Mouse (Mus musculus) kidney, adult 2 months (tissue): ENCODE measurements around the gene Anp32a. TPM values are rescaled to one million over a fixed set of nuclear protein-coding genes. Genes with fewer than 3 reads are reported as not detected.

Source experiments
- DNase-seq: peaks from one replicate; pipeline ENCODE4 v3.0.0; 2021
- H3K27ac ChIP-seq: fragments of 200-500 bp; 2 replicates; pipeline ENCODE4 v1.5.1; 2012; ENCODE audit warnings: low read depth, low read length, control low read depth, inconsistent platforms; ENCODE audit not compliant: insufficient read depth
- H3K27me3 ChIP-seq: fragments of 200-500 bp; replicated peaks from 2 replicates; pipeline ENCODE4 v1.6.1; 2012; ENCODE audit warnings: mild to moderate bottlenecking, moderate library complexity, low read length, inconsistent platforms; ENCODE audit not compliant: control insufficient read depth, insufficient read depth
- H3K36me3 ChIP-seq: fragments of 200-500 bp; 2 replicates; pipeline ENCODE4 v1.6.1; 2012; ENCODE audit warnings: mild to moderate bottlenecking, moderate library complexity, low read length, inconsistent platforms; ENCODE audit not compliant: control insufficient read depth, insufficient read depth
- H3K4me1 ChIP-seq: fragments of 200-500 bp; 2 replicates; pipeline ENCODE4 v1.6.1; 2011; ENCODE audit warnings: low read length; ENCODE audit not compliant: control insufficient read depth, insufficient read depth
- H3K4me3 ChIP-seq: fragments of 200-500 bp; 2 replicates; pipeline ENCODE4 v1.5.1; 2011; ENCODE audit warnings: mild to moderate bottlenecking, low read depth, low read length, control low read depth; ENCODE audit not compliant: insufficient read depth
- CTCF ChIP-seq: fragments of 200-500 bp; conservative IDR thresholded peaks from 2 replicates; pipeline ENCODE4 v1.5.1; 2011; ENCODE audit warnings: low read depth, mild to moderate bottlenecking, control low read depth, low read length, moderate library complexity, mixed read lengths; ENCODE audit not compliant: insufficient read depth, insufficient read length
- POLR2A ChIP-seq: fragments of 200-500 bp; IDR thresholded peaks from one replicate; pipeline ENCODE4 v1.6.1; 2011; ENCODE audit warnings: low read depth, low read length, control low read depth
- WGBS: fragments of 180-500 bp; shearing (Covaris S2); methylation state at CpG from one replicate; pipeline ENCODE4 v1.1.7; 2018; 5-methylcytosine and 5-hydroxymethylcytosine counted together
- polyA plus RNA-seq: library from polyadenylated mRNA; depleted of rRNA; stranded (reverse); fragments of >200 nt; gene quantifications from 2 replicates; pipeline ENCODE4 v1.2.3, GENCODE M21; 2012; rRNA removed

The Anp32a gene
- 32.0 and 61.3 TPM in 2 replicates for polyA plus RNA-seq

DNA sequence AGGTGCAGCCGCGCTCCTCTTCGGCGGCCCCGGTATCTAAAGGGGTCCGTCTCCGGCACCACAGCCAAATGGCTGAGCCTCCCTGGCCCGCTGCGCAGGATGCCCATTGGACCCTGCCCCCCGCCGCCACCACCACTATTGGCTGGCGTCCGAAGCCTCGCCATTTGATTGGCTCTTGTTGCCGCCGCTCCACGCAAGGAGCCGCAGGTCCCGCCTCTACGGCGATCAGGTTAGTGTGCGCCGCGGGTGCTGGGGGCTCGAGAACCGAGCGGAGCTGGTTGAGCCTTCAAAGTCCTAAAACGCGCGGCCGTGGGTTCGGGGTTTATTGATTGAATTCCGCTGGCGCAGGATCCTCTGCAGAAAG is at the start of gene Anp32a:
Gene Anp32a, plus strand, starts transcription at position 171 of the 364 bp plus-strand sequence.
- Histone ChIP-seq H3K27ac (peak within 1 kb of the TSS; percentile 94), H3K36me3 (no peaks in the 10 kb centered on the region), H3K27me3 (no peaks in the 10 kb centered on the region), H3K4me1 (peaks cover 7% of the 10 kb centered on the region; the same call in 1 of the 2 replicates), H3K4me3 (peak within 1 kb of the TSS; percentile 92)
- DNase-seq = peak; percentile 99
- under 1% methylated on average over 34 of the region's 34 CpGs for WGBS
- TF ChIP-seq CTCF = no peak
- TF ChIP-seq POLR2A = peak; percentile 7

DNA sequence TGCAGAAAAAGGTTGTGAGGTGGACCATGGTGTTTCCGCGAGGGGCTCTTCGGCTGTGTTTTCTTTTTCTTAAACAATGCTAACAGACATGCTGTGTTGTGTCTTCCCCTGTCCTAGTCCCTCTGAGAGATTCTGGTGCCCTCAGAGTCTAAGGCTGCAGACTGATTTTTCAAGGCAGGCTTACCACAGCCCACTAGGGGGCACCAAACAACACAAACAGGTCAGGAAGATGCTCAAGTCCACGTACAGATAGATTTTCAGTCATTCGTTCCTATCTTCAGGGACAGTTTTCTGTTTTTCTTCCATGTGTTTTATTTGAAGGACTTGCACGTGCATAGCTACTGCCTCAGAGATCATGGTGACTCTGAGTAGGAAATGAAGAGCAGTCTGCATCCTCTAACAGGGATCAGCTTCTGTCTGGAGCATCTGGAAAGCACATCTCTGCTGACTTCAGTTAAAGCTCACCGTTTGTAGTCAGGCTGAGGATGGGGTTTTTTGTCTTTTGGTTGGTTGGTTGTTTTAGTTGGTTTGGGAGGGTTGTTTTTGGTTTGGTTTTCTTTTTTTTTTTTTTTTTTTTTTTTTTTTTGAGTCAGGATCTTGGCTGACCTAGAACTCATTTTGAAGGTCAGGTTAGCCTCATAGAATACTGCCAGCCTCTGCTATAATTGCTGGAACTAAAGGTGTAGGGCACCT is 45.9 kb upstream of the Anp32a start:
- no peak overlapping the region for H3K27ac ChIP-seq
- TF ChIP-seq POLR2A = no peak
- peak; percentile 92 for TF ChIP-seq CTCF
- H3K36me3 ChIP-seq = no peaks in the 10 kb centered on the region
- H3K4me3 ChIP-seq = no peak overlapping the region
- H3K4me1 ChIP-seq = no peaks in the 10 kb centered on the region; the same call in 1 of the 2 replicates
- DNase-seq = peak; percentile 82
- H3K27me3 ChIP-seq = no peaks in the 10 kb centered on the region
- 29% methylated on average over 7 of the region's 7 CpGs for WGBS

DNA sequence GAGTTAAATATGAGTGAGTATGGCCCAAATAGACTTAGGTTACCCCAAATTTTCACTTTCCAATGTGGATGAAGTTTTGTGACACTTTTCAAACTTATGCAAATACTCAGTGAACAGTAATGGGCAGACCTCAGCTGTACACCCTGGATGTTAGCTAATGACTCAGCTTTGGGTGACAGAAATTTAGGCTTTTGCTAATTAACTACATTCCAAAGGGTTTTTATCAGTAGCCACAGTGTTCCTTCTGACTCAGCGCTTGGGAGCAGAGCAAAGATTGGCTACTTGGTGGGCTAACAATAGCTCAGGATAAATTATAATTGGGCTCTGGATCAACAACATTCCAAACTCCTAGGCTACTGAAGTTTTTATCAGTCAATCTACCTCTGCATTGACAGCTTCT is 44.2 kb upstream of the Anp32a start:
- Histone ChIP-seq H3K27ac (no peak overlapping the region), H3K36me3 (no peaks in the 10 kb centered on the region), H3K4me3 (no peak overlapping the region), H3K4me1 (no peaks in the 10 kb centered on the region; the same call in 1 of the 2 replicates), H3K27me3 (no peaks in the 10 kb centered on the region)
- WGBS = 87% methylated on average over 1 of the region's 1 CpGs
- DNase-seq = no peak
- TF ChIP-seq CTCF (no peak), POLR2A (no peak)

DNA sequence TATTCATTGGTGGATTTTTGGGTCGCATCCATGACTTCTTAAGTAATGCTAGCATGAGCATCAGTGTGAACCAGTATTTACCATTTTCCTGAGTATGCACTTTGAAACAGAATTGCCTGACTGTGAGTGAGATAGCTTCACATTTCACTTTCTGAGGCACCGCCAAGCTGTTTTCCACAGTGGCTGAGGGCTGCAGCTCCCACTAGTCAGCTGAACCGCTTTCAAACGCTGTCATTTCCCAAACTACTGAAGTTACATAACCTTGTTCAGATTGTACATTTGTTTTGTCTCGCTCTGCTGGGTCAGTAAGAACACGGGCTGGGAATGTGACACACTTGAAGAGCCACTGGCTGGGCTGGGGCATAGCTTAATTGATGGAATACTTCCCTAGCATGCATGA is 25.5 kb upstream of the Anp32a start:
- TF ChIP-seq POLR2A = no peak
- no peak for TF ChIP-seq CTCF
- H3K27ac ChIP-seq = no peak overlapping the region
- no peaks in the 10 kb centered on the region for H3K36me3 ChIP-seq

DNA sequence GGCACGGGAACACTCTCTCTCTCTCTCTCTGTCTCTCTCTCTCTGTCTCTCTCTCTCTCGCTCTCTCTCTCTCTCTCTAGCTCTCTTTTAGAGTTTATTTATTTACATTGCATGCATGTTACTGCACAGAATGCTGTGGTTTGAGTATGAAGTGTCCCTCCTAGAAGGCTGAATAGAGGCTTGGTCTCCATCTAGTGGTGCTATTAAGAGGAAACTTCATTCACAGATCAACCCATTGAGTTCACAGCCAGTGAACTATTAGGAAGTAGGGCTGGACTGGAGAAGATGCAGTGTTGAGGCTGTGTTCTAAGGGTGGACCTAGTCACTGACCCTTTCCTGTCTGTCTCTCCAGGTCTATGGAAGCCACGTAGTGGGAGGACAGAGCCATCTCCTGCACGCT is 22.4 kb upstream of the Anp32a start:
- H3K27ac ChIP-seq = no peak overlapping the region
- 81% methylated on average over 4 of the region's 4 CpGs for WGBS
- no peak for DNase-seq
- no peaks in the 10 kb centered on the region for H3K36me3 ChIP-seq
- no peak overlapping the region for H3K4me3 ChIP-seq
- TF ChIP-seq POLR2A (no peak), CTCF (no peak)
- no peaks in the 10 kb centered on the region for H3K4me1 ChIP-seq
- H3K27me3 ChIP-seq = no peaks in the 10 kb centered on the region

More for the DNA sequence above, 25.5 kb upstream of the Anp32a start:
- Histone ChIP-seq H3K4me3 (no peak overlapping the region), H3K27me3 (no peaks in the 10 kb centered on the region), H3K4me1 (no peaks in the 10 kb centered on the region)
- 64% methylated on average over 6 of the region's 6 CpGs for WGBS
- peak; percentile 21 for DNase-seq

DNA sequence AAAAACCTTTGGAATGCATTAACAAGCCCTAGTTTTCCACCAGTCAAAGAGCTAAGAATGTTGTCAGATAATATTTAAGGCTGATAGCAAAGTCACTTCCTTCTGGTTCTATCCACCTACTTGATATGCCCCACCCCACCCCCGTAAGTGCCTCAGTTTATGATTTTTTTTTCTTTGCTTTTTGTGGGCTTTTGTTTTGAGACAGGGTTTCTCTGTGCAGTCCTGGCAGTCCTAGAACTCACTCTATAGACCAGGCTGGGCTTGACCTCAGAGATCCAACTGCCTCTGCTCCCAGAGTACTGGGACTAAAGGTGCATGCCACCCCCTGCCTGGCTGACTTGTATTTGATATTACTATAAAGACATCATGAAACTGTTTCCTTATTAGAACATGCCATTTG is 17.3 kb upstream of the Anp32a start:
- Histone ChIP-seq H3K27ac (no peak overlapping the region), H3K4me3 (no peak overlapping the region), H3K27me3 (no peaks in the 10 kb centered on the region), H3K4me1 (no peaks in the 10 kb centered on the region), H3K36me3 (no peaks in the 10 kb centered on the region)
- no peak for DNase-seq
- WGBS = 76% methylated on average over 1 of the region's 1 CpGs
- TF ChIP-seq POLR2A (no peak), CTCF (no peak)

DNA sequence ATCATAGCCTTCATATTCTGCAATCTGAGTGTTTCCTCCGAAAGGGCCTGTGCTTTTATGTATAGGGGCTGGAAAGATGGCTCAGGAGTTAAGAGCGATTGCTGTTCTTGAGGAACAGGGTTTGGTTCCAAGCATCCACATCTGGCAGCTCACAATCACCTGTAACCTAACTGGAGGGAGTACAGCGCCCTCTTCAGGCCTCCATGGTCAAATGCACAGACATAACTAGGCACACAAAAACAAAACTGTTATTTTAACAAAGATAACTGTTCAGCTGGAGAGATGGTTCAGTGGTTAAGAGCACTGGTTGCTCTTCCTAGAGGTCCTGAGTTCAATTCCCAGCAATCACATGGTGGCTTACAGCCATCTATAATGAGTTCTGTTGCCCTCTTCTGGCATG is 15.1 kb upstream of the Anp32a start:
- no peaks in the 10 kb centered on the region for H3K27me3 ChIP-seq
- 83% methylated on average over 3 of the region's 3 CpGs for WGBS

More for the DNA sequence above, 15.1 kb upstream of the Anp32a start:
- Histone ChIP-seq H3K4me3 (no peak overlapping the region), H3K36me3 (no peaks in the 10 kb centered on the region), H3K4me1 (no peaks in the 10 kb centered on the region), H3K27ac (no peak overlapping the region)
- DNase-seq = no peak
- TF ChIP-seq POLR2A (no peak), CTCF (0 out of 2 replicates have a peak, but pooled peaks have one; percentile 13)
